Mouse (Mus musculus) heart, postnatal 4 days (tissue): ENCODE measurements around the gene Mest. TPM values are rescaled to one million over a fixed set of nuclear protein-coding genes. Genes with fewer than 3 reads are reported as not detected.

Experiments
- DNase-seq: peaks from one replicate; pipeline ENCODE4 v3.0.0; 2021
- total RNA-seq, 2 experiments: library from RNA; stranded (reverse); gene quantifications; 2 replicates each; pipeline ENCODE4 v1.2.3; 2021

Mest gene
- total RNA-seq, 2 experiments from 2014 or later: 504 to 641 TPM

DNA sequence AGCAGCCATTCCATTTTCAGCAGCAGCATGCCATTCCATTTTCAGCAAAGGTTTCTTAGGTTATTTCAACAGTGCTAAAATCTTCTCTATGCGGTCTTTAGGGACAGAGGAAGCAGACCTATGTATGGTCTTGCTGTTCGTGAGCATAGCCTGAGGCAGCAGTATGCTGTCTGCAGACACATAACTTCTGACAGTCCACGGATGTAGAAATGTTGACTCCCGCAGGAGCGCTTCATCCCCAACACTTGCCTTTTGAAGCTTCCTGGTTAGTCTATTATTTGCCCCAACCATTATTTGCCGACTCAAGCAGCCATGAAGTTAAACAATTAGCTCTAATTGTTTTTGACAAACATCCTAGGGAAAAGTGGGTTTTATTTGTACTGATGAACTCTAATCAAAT, 14.2 kb upstream of the Mest start:
- DNase-seq: no peak

DNA sequence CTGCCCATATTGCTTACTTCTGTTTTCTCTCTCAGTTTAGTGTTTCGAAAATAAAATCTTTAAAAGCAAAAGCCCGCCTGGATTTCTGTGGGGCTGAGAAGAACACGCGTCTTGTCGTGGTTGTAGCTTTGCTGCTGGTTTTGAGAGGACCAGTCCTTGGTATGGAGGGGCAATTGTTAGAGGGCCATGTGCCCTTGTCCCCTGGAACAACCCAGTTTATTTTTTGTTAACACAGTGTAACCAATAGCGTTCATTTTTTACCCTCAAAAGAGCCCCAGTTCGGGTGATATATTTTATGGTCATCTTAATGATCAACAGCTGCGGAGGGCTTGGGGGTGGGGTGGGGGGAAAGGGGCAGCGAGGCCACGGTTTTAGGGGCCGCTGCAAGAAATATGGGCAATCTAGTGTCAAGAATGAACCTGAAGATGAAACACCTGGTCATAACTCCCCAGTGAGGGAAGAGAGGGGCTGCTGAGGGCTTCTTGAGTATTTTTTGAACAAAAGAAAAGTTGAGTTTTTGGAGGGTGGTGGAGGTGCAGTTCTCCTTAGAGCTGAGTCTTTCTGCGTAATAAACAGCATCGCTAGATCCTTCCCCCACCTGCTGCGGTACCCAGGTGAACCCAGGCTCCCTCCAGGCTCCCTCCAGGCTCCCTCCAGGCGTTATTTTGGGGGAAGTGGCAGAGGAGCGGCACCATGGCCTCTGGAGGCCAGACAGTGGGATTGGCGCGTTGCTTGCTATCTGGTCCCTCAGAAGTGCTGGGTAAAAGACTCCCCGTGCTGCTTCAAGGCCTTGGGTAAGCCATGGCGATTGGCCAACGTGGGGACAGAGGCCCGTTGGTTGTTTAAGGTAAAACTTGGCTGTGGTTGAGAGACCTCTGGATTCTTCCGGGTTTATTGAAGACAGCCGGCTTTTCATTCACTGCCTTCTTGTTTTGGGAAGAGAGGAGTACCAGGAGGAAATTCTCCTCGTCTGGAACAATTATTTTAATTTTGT, 12.7 kb upstream of the Mest start:
- no peak for DNase-seq

GRCm38 (mm10) chr6:30711365-30711763, 12.0 kb upstream of the Mest start:
- no peak for DNase-seq

DNA sequence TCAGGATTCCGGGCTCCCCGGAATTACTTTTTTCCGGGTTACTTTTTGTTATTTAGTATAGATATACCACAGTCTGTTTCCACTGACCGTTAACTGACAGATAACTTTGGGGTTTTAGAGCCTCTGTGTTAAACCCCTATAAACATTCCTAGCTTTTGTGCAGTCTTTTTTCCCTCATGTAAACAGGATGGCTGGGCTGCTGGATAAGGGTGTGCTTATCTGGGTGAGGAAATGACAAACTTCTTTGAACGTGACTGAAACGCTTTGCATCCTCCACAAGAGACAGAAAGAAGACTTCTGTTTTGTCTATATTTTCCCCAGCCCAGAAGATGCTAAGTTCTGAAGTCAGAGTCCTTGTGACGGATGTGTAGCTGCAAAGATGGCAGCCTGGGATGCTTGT, 10.9 kb upstream of the Mest start:
- DNase-seq: no peak

DNA sequence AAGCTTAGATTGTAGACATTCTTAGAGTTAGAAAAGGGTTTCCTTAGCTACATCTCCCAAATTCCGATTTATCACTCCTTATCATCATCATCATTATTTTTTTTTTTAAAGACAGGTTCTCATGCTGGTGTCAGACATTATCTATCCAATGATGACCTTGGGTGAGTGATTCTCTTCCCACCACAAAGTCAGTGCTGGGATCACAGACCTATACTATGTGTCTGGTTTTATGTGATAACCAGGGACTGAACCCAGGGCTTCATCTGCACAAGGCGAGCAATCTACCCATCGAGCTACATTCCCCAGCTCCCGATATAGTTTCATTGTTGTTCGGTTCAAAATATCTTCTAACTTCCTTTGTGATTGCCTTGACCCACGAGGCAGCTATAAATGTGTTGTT, 9.9 kb upstream of the Mest start:
- no peak for DNase-seq

DNA sequence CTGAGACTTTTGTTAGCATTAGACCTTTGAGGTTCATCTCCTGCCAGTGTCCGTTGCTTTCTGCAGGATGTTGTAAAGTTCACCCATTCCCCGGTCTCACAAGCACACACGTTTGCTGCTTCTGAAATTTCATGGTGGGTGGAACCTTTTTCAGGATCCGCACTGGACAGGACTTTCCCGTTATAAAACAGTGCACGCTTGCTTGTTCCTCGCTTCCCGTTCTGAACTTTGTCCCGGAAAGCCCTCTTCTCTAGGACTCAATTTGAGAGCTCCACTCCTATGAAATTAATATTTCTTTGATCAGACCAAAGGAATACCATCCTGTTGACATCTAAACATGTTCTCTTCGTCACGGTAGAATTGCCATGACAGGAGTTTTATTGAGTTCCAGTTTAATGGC, 9.5 kb upstream of the Mest start:
- no peak for DNase-seq

DNA sequence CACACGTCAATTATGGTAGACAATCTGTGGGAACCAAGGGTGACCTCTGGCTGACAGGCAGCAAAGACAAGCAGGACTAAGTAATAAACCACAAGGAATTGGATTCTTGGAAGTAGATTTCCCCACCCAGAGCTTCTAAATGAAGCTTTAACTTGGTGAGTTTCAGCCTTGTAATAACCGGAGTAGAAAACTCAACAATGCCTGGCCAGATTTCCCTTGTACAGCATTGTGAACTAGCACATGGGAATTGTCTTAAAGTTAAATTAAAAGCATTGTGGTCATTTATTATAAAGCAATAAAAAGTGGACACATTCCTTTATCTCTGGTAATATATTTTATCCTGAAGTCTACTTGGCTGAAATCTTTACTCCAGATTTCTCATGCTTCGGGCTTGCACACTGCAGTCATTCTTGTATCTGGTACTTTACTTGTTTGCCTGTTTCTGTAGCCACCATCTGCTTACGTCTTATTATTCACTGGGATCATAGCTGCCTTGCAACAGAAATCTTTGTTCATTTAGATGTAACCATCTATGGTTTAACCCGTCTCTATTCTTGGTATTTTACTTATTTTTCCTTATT, 8.4 kb upstream of the Mest start:
- DNase-seq: no peak

DNA sequence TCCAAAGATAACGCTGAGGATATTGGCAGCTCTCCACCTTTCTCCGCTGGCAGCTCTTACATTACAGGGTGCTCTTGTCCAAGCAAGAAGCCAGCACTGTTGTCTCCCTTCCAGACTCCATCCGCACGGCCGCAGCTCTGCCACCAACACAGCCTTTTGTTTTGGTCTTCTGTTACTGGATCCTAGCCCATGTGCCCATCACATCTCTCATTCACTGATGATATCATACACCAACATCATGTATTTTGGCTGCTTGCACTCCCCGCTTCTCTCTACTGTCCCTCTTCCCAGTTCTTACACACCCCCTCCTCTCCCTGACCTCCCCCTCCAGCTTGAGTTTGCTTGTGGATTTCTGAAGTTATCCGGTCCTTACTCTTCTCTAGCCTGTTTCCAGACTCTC, 6.6 kb upstream of the Mest start:
- no peak for DNase-seq

DNA sequence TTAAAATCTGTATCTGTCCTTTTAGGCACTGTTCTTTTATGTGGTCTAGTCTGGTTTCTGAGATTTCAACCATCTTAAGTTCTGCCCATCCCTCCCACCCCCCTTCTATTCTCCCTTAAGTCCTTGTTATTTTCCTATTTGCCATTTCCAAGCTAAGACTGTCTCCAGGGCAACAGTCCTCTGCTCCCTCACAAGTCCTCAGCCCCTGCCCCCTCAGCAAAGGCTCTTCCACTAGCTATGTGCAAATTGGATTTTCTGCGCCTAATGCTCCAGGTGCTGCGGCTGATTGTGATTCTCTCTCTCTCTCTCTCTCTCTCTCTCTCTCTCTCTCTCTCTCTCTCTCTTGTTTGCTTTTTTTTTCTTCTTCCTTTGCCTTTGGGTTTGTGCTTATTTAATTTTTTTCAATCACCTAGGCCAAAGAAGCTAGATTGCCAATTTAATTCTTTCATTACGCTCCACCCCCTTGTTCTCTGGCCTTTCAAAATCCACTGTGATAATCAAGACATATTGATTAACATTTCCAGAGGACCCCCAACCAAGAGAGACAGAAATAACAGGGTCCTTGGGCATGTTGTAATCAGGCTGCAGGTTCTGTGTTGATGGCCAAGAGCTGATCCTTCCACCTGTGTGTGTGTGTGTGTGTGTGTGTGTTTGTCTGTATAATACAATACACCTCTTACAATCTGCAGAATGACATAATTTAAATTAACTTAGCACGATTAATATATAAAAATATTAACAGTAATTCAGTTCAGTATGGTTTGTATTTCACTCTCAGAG, 772 bp upstream of the Mest start:
- DNase-seq: no peak

DNA sequence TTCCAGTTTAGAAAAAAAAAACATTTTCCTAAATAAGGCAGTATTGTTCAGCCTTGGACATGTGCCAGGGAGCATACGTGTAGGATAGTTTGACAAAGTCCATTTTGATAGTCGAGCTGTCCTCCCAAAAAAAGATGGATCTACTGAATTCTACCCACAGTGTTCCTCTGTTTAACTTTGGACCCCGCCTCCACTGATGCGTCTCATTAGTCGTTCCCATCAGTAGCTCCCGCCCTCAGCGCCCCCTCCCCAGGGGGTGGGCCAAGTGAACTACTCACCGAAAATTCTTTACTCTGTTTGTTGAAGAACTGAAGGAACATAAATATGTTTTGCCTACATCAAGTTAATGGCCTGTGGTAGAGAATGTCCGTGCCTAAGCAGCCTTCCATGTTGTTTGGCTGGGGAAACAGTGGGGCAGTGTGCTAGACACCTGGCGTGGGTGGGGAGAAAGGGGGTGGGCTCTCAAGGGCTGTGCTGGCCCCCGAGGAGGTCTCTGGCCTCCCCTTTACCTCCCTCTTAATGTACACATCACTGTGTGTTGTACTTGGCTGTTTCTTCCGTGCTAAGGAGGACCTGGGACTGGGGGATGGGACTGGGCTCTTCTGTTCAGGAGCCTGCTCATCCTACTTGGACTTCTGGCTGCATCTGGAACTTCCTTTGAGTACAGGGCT, 7.1 kb downstream of the Mest start:
- DNase-seq: peak; percentile 62

- DNase-seq: no peak
Observed at GRCm38 (mm10) chr6:30732571-30733130, 9.3 kb downstream of the Mest start.

- DNase-seq: no peak
Observed at GRCm38 (mm10) chr6:30734465-30734864, 11.1 kb downstream of the Mest start.

DNA sequence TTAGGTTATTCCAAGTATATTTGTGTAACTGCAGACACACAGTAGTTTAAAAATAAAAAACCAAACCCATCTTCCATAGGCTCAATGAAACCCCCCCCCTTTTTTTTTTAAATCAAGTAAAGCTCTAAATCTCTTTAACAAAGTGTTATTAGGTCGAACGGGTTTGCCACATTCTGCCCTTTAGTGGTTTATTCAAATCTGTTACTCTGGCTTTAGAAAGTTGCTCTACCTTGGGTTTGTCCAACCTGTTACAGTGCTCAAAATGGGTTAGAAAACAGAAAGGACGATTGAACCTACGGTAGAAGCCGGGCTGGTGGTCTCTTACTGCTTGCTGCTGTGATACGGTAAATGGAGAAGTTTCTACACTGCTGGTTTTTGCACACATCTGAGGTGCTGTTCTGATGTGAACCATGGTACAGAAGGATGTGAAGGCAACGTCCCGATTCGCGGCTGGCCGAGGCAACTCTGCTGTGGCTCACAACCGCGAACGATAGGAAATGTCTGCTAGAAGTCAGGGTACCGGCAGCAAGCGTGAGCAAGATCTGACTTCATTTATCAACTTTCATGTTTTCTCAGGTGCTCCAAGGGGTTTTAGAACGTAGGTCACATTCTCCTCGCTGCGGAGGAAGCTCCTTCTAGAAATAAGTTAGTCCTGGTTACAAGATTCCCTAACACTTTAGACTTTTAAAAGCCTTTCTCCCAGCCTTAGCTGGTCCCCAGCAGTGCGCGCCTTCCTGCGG, 11.8 kb downstream of the Mest start:
- no peak for DNase-seq

- peak; percentile 25 for DNase-seq
Observed at GRCm38 (mm10) chr6:30735728-30736371, 12.5 kb downstream of the Mest start.

DNA sequence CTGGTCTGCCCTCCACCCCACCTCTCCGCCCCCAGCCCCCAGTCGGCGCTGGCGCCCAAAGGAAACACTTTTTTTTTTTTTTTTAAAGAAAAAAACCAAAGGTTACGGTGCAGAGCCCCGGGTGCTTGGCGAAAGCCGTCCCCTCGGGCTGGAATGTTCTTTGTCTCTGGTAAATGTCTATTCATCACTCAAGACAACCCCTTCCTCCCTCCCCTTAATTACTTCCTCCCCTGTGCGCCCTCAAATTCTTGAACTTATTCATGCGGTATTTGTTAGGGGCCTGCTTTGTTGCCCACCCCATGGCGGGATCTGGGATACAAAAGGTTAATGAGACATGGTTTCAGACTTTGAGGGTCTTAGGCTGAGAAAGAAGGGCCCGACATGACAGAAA, 13.0 kb downstream of the Mest start:
- peak; percentile 26 for DNase-seq

DNA sequence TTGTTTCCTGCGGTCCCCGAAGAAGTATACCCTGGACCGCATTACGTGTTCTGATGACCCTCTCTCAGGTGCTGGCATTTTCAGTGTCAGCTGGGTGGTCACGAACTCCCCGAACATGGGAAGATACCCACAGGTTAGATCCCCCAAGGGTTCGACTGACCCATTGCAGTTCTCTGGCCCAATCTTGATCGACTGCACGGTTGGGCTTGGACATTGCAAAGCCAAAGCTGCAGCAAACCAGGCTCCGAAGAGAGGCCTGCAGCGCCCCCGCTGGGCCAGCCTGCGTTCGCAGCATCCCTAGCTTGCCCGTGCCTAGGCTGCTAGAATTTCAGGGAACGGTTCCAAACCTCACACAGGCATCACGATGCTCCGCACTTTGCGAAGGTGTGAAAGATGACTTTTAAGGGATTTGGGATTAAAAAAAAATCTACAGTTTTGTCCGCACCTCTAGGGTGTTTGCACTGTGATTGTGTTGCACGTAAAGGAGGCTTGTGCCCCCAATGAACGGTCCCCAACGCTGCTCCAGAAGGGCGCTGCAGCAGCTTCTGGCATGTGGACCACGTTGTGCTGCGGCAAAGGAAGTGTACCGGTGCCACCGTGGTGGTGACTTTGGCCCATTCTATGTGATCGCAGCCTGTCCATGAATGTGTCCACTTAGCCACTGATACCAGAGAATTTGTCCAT, 13.7 kb downstream of the Mest start:
- DNase-seq: peak; percentile 87

GRCm38 (mm10) chr6:30737548-30738463, 14.5 kb downstream of the Mest start:
- DNase-seq: peak; percentile 86

DNA sequence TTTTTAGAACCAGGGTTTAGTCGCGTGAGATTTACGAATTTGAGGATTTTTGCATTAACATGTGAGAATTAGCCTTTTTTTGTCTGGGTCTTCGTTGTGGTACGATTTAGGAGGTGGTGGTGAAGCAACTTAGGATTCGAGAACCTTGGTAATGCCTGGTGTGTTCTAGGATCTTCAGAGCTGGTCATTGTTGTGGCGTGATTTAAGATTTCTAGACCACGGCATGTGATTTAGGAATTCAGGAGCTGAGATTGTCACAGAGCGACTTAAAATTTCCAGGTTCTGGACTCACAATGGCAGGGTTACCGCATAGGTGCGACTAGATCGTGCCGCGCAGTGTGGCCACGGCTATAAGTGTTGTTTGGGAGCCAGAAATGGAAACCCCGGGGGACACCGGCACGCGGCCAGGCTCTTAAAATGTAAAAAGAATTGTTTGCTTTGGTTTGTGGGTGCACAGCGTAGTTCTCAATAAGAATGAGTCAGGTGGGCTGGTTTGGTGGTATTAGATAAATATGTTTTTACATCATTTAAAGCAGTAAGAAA, 15.2 kb downstream of the Mest start:
- no peak for DNase-seq

- peak; percentile 38 for DNase-seq
Observed at GRCm38 (mm10) chr6:30739177-30739747, 15.9 kb downstream of the Mest start.
